Comparison of ENCODE assay signal across 14 mouse cellular contexts in the genomic region with DNA sequence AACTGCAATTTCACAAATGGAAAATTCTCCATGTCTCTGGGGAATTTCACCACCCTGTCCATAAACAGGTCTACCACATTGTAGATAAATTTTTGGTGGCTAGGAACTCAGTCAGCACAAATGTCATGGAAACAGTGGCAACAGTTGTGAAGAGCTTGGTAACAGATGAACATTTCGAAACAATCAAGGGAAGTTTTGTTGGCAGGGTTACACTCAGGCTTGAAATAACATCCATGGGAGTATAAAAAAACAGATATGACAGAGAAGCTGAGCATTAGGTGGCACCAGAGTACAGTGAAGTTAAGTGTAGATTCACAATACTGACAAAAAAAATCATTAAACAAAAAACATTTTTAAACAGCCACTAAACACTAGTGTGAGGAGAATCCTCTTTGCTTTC. TPM values are rescaled to one million over a fixed set of nuclear protein-coding genes. Genes with fewer than 3 reads are reported as not detected.
A peak's percentile ranks its signal among the peaks of the same experiment; 100 is the strongest.
DNase-seq lines count a peak whose midpoint lies in the region; ATAC-seq and TF ChIP-seq lines count a peak whose summit lies in the region.
"Had no signal": no experiment of that assay in that cellular context is flagged by ENCODE, and none has a peak within 500 bp of the region (broad histone marks: within the 10 kb centered on the region; RNA-seq: fewer than 3 reads in every experiment).

No protein-coding gene starts in this region.

- DNase-seq in adrenal gland, postnatal 10 days, result peak; percentile 14
- no peak for DNase-seq in adrenal gland, postnatal 25 days
- peak; percentile 46 for DNase-seq in adipocyte (ENCODE audit: low spot score)
- DNase-seq in layer of hippocampus, adult 9-10 months (ENCODE audit: low spot score), result peak; percentile 44
- DNase-seq: adrenal gland, postnatal 36 days; cerebellum, adult 11-12 months; kidney, postnatal 10 days; right cerebral cortex, postnatal 4 days had no signal

- no peak overlapping the region for H3K4me3 ChIP-seq in intestine, postnatal 0 days (ENCODE audit: low read depth, low read length)
- H3K4me3 ChIP-seq in intestine, embryonic 16.5 days (ENCODE audit: low read length), result no peak overlapping the region
- no peak overlapping the region for H3K4me3 ChIP-seq in neural tube, embryonic 15.5 days (replicated peaks)

- no peak overlapping the region for H3K4me2 ChIP-seq in intestine, postnatal 0 days (replicated peaks; ENCODE audit: low read depth)
- H3K4me2 ChIP-seq in intestine, embryonic 16.5 days (ENCODE audit: low read depth, low read length), result no peak overlapping the region
- H3K4me2 ChIP-seq in neural tube, embryonic 15.5 days, result no peak overlapping the region

- ATAC-seq in intestine, postnatal 0 days, result no peak
- no peak for ATAC-seq in intestine, embryonic 16.5 days
- no peak for ATAC-seq in monocyte, adult 5-6 weeks (replicated peaks; ENCODE audit: insufficient number of reproducible peaks, low FRiP score, low TSS enrichment, poor library complexity, severe bottlenecking)
- no peak for ATAC-seq in neural tube, embryonic 15.5 days (ENCODE audit: low FRiP score)
- ATAC-seq: forebrain, embryonic 14.5 days; inflammation-experienced regulatory T-cells, adult 6 months had no signal

- 76% methylated on average over 1 of the region's 1 CpGs for WGBS in intestine, postnatal 0 days
- WGBS in intestine, embryonic 16.5 days, result 79% methylated on average over 1 of the region's 1 CpGs
- 96% methylated on average over 1 of the region's 1 CpGs for WGBS in neural tube, embryonic 15.5 days

- TF ChIP-seq CTCF in intestine, postnatal 0 days (IDR thresholded peaks at IDR 0.05; ENCODE audit: low read depth), result peak; percentile 19; the same call in 1 of the 2 replicates

- H3K4me1 ChIP-seq in intestine, postnatal 0 days (replicated peaks; ENCODE audit: control insufficient read depth, insufficient read depth, low read length), result no peaks in the 10 kb centered on the region
- H3K4me1 ChIP-seq in intestine, embryonic 16.5 days (ENCODE audit: control insufficient read depth, insufficient read depth, low read length), result no peaks in the 10 kb centered on the region
- no peaks in the 10 kb centered on the region for H3K4me1 ChIP-seq in neural tube, embryonic 15.5 days

- no peaks in the 10 kb centered on the region for H3K36me3 ChIP-seq in intestine, postnatal 0 days (ENCODE audit: control insufficient read depth, insufficient read depth)
- H3K36me3 ChIP-seq in intestine, embryonic 16.5 days (ENCODE audit: control insufficient read depth, insufficient read depth, low read length), result no peaks in the 10 kb centered on the region
- H3K36me3 ChIP-seq in neural tube, embryonic 15.5 days, result no peaks in the 10 kb centered on the region

- no peaks in the 10 kb centered on the region for H3K27me3 ChIP-seq in intestine, postnatal 0 days (replicated peaks; ENCODE audit: control insufficient read depth, insufficient read depth, low read length)
- no peaks in the 10 kb centered on the region for H3K27me3 ChIP-seq in intestine, embryonic 16.5 days (replicated peaks; ENCODE audit: control insufficient read depth, insufficient read depth, low read length)
- no peaks in the 10 kb centered on the region for H3K27me3 ChIP-seq in neural tube, embryonic 15.5 days (replicated peaks)

- no peaks in the 10 kb centered on the region for H3K9me3 ChIP-seq in intestine, postnatal 0 days (ENCODE audit: control insufficient read depth)
- no peaks in the 10 kb centered on the region for H3K9me3 ChIP-seq in intestine, embryonic 16.5 days (ENCODE audit: control insufficient read depth, low read length)
- no peaks in the 10 kb centered on the region for H3K9me3 ChIP-seq in neural tube, embryonic 15.5 days (replicated peaks)

- no peak overlapping the region for H3K27ac ChIP-seq in intestine, postnatal 0 days (ENCODE audit: low read depth, low read length)
- H3K27ac ChIP-seq in intestine, embryonic 16.5 days (ENCODE audit: low read length), result no peak overlapping the region
- no peak overlapping the region for H3K27ac ChIP-seq in neural tube, embryonic 15.5 days (replicated peaks)

- no peak overlapping the region for H3K9ac ChIP-seq in intestine, postnatal 0 days (ENCODE audit: low read depth, low read length)
- H3K9ac ChIP-seq in intestine, embryonic 16.5 days (ENCODE audit: low read depth, low read length), result no peak overlapping the region
- no peak overlapping the region for H3K9ac ChIP-seq in neural tube, embryonic 15.5 days (replicated peaks)

RNA-seq across cellular contexts. Expression of gene Mctp1, which starts 26.3 kb away (rescaled TPM):
- total RNA-seq in adrenal gland, postnatal 10 days (2021), result 1 to 10 TPM; 1.8 to 2.8 TPM
- total RNA-seq in adrenal gland, postnatal 25 days (2021), result 0.90 and 1.6 TPM in 2 replicates
- 1.2 and 1.7 TPM in 2 replicates for polyA plus RNA-seq in intestine, postnatal 0 days (2015; fragmentation: Nextera tagmentation; extraction: Ambion mirVana)
- 0.33 and 0.65 TPM in 2 replicates for polyA plus RNA-seq in intestine, embryonic 16.5 days (2015; fragmentation: Nextera tagmentation; extraction: Ambion mirVana)
- total RNA-seq in monocyte, adult 5-6 weeks (2017), result 46.0 to 66.4 TPM (median 46.1 TPM) in 3 replicates
- polyA plus RNA-seq in neural tube, embryonic 15.5 days (2015; fragmentation: Nextera tagmentation; extraction: Ambion mirVana), result 2.0 and 2.1 TPM in 2 replicates

Comparison
In these comparisons a context has a peak if more than half of its experiments do, and no peak if none do; other contexts are left out.
1. RNA of gene Mctp1, which starts 26.3 kb away (total RNA-seq): 46.0 to 66.4 TPM in monocyte, adult 5-6 weeks; 1.8 to 2.8 TPM in adrenal gland, postnatal 10 days and 0.90 to 1.6 TPM in adrenal gland, postnatal 25 days; every median in the first group is over 10 times any median in the second.